Mouse (Mus musculus): Measurements from ENCODE around the gene Clcn2.

The Clcn2 gene

DNA sequence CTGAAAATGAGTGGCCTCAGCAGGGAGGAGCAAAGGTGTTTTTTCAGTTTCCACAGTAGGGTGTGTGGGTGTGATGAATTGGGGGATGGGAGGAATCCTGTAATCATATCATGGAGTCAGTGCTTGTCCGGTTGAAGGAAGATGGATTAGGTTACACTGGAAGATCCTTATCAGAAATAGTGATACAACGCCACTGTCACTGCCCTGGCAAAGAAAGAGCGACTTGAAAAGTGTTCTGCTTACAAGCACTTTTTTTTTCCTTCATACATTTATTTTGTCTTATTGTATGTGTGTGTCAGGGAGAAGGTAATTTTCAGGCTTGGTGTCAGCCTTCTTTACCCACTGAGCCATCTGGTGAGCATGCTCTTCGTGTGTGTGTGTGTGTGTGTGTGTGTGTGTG is 5.2 kb upstream of the Clcn2 start:
- no peak for DNase-seq (ENCODE audit: low spot score in 2 of 2)

GRCm38 (mm10) chr16:20721808-20722207 is 4.3 kb upstream of the Clcn2 start:
- DNase-seq (ENCODE audit: low spot score in 2 of 2), result no peak

GRCm38 (mm10) chr16:20717978-20718670 is 578 bp upstream of the Clcn2 start:
- DNase-seq (ENCODE audit: low spot score in 2 of 2), result no peak

DNA sequence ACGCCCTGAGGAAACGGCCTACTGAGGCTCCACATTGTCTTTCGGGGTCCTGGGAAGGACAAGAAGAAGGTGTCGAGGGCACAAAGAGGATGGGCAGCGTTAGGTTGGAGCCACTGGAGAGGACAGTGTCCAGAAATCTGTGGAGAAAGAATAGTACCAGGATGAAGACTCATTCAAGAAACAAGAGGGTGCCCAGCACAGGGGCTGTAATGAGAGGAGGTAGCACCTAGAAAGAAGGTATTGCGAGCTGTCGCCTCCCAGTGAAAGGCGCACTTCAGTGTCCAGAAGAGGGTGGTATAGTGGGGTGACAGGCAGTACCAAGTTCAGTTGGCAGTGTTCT is 735 bp downstream of the Clcn2 start:
- no peak for DNase-seq (ENCODE audit: low spot score in 2 of 2)

DNA sequence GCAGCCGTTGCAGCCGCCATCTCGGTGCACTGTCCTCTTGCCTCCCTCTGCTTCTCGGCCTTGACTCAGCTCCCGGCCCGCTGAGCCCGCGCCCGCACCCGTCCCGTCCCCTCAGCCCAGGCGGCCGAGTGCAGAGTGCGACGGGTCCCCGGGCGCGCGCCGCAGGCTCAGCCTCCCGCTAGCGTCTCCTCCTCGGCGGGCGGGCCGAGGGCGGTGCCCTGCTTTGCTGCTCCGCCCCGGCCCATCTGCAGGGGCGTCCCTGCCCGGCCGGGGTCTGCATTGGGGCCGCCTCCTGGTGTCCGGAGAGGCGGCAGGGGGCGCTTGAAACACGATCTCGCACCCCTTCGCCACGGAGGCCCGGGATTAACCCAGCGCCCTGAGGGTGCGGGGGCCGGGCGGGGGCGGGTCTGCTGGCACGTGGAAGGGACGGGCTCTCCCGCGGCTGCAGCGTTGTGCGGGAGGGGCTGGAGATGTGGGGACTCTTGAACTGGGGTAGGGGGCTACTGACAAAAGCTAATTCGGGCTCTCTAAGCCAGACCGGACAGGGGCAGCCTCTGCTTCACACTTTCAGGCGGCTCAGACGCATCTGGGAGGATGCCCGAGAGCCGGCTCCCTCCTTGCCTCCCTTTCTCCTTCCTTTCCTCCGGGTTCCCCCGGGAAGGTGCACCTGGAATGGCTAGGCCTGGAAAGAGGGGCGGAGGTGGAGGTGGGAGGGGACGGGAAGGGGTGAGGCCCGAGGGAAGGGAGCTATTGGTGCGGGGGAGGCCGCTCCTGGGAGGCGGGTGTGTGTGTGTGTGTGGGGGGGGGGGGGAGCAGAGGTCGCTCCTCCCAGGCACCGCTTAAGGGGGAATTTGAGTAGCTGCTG is 1.3 kb downstream of the Clcn2 start:
- peak; percentile 66 to 68 for DNase-seq (ENCODE audit: low spot score in 2 of 2)

- DNase-seq (ENCODE audit: low spot score in 2 of 2), result no peak
Observed at GRCm38 (mm10) chr16:20715566-20715965, 2.0 kb downstream of the Clcn2 start.

GRCm38 (mm10) chr16:20715161-20715560 is 2.4 kb downstream of the Clcn2 start:
- DNase-seq (ENCODE audit: low spot score in 2 of 2), result no peak

GRCm38 (mm10) chr16:20714307-20715080 is 3.1 kb downstream of the Clcn2 start:
- DNase-seq (ENCODE audit: low spot score in 2 of 2), result no peak

- peak in 1 of 2 experiments; percentile 39 for DNase-seq (ENCODE audit: low spot score in 2 of 2)
Observed at GRCm38 (mm10) chr16:20712889-20713288, 4.7 kb downstream of the Clcn2 start.

- DNase-seq (ENCODE audit: low spot score in 2 of 2), result no peak
Observed at GRCm38 (mm10) chr16:20712190-20712589, 5.4 kb downstream of the Clcn2 start.

DNA sequence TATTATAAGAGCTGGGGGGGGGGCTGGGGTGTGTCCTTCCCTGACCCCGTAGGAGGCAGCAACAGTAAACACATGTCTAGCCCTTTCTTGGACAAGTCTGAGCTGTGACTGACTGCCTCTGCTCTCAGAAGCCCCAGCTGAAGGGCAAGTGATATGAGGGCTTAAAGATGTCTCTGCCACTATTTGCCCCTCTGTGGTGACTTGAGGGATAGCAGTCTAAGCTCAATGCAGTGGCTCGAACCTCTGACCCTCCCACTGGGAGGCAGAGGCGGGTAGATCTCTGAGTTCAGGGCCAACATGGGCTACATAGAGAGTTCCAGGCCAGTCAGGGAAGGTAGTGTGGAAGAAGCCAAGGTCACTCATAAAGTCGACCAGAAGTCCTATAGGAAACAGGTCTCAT is 6.7 kb downstream of the Clcn2 start:
- no peak for DNase-seq (ENCODE audit: low spot score in 2 of 2)

GRCm38 (mm10) chr16:20710370-20710769 is 7.2 kb downstream of the Clcn2 start:
- no peak for DNase-seq (ENCODE audit: low spot score in 2 of 2)

DNA sequence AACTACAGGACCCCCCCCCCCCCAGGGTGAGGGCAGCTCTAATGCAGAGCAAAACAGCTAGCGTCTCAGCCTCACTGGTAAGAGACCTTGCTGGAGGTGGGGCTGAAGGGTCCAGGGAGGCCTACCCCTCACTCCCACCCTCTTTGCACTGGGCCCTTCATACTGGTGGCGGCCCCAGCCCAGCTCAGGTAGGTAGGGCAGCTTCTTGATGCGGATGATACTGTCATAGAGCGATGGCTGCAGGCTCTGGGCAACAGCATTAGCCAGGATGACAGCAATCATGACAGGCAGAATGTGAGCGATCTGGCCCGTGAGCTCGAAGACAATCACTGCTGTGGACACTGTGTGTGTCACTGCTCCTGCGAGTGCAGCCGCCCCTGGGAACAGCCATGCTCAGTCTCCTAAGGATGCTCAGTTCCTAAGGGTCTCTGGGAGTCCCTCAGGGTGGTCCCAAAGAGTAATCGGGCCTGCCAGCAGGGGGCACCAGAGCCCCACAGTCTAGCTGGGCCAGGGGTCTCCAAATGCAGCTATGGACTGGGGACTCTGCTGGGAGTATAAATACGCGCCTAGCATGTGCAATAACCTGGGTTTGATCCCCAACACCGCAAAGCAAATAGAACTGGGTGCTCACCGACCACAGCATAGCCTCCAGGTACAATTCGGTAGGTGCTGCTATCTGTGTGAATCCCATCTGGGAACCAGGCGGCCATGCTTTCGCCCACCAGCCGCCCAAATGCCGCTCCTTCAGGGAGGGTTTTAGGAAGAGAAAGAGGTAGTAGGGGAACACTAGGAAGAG is 8.4 kb downstream of the Clcn2 start:
- DNase-seq (ENCODE audit: low spot score in 2 of 2), result peak in 1 of 2 experiments; percentile 12

GRCm38 (mm10) chr16:20708220-20708938 is 9.2 kb downstream of the Clcn2 start:
- no peak for DNase-seq (ENCODE audit: low spot score in 2 of 2)

- DNase-seq (ENCODE audit: low spot score in 2 of 2), result no peak
Observed at GRCm38 (mm10) chr16:20706407-20707055, 11.0 kb downstream of the Clcn2 start.

DNA sequence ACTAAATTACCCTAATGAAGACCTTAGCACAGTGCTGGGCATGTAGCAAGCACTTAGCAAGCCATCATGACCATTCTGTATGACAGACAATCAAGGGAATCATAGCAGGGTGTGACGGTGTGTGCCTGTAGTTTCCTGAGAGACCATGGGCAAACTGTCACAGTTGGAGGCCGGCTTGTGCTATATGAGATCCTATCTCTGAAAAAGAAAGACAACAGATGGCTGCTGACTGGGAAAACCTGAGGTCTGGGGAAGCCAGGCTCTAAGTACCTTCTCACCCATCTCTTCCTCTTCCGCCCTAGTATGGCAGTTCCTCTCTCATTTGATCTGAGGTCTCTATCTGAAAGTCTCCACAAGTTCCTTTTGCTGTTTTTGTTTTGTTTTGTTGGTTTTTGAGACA is 11.8 kb downstream of the Clcn2 start:
- DNase-seq (ENCODE audit: low spot score in 2 of 2), result no peak

GRCm38 (mm10) chr16:20703699-20704400 is 13.7 kb downstream of the Clcn2 start:
- DNase-seq (ENCODE audit: low spot score in 2 of 2), result no peak

GRCm38 (mm10) chr16:20703071-20703470 is 14.5 kb downstream of the Clcn2 start:
- no peak for DNase-seq (ENCODE audit: low spot score in 2 of 2)

- peak; percentile 43 to 58 for DNase-seq (ENCODE audit: low spot score in 2 of 2)
Observed at GRCm38 (mm10) chr16:20702522-20702893, 15.0 kb downstream of the Clcn2 start.

Measured in spleen, postnatal 36 days (tissue).